Mouse (Mus musculus): Measurements from ENCODE around the gene Prrx2. TPM values are rescaled to one million over a fixed set of nuclear protein-coding genes. Genes with fewer than 3 reads are reported as not detected.

Gene Prrx2
- polyA plus RNA-seq (2014; fragmentation: Illumina TruSeq; extraction: RNeasy Lipid Tissue Mini Kit (QIAGEN cat#74804); ENCODE audit: low read depth, low replicate concordance) = not detected

GRCm38 (mm10) chr2:30834373-30835022 lies at the start of gene Prrx2:
TSS of gene Prrx2 (plus strand) at chr2:30834972.

DNA sequence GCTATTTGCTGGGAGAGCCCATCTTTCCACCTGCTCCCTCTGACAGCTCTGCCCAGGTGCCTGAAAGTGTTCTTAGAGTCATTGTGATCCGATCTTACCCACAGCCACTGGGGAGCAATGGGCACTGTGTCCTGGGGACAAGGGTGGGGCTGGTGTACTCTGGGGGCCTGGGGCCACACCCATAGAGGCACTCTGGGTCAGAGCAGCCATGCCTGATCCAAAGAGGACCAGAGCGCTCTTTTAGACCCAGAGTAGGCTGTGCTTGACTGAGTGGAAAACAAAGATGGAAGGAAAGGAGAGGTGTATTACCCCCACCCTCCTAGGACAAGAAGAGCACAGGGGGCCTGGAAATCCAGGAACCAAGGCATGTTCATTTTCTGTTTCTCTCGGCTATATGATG lies 31.2 kb upstream of the Prrx2 start, which contains the start of gene 1700001O22Rik:
TSS of gene 1700001O22Rik (minus strand) at position 58 of the 400 bp plus-strand sequence.

GRCm38 (mm10) chr2:30807648-30808295 lies 27.0 kb upstream of the Prrx2 start, which contains the start of gene Ntmt1:
TSS of gene Ntmt1 (plus strand) at chr2:30807826.

DNA sequence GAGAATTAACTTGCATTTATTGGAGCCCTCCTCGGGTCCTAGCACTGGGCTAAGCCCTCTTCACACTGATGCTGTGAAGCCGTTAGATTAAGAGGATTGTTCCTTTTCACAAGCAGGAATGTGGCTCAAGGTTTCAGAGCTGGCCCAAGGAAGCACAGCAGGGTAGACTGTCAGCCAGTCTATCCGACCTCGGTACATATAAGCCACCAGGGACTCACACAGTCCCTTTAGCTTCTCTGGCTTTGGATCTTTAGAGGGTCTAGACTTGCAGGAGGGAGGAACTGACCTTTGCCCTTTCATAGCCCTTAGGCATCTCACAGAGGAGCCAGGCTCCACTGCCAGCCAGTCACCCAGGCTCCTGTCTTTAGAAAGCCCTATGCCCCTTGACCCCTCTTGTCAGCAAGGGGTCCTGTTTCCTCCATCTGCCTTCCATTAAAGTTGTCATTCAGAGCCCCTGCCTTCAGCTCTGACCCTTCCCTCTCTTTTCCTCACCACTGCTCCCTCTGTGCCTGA lies 4.4 kb upstream of the Prrx2 start, which contains the start of gene Asb6:
TSS of gene Asb6 (minus strand) at position 51 of the 513 bp plus-strand sequence.

GRCm38 (mm10) chr2:30929483-30930045 lies 94.8 kb downstream of the Prrx2 start, which contains the start of gene Ptges:
TSS of gene Ptges (minus strand) at chr2:30929863.

Other genes with a start within 250 kb of the Prrx2 start
- 0.38 TPM for gene Cstad, start 239.9 kb upstream of the Prrx2 start, polyA plus RNA-seq (2014; fragmentation: Illumina TruSeq; extraction: RNeasy Lipid Tissue Mini Kit (QIAGEN cat#74804); ENCODE audit: low read depth, low replicate concordance)
- 38.4 TPM for gene 1700001O22Rik, start 31.3 kb upstream of the Prrx2 start, polyA plus RNA-seq (2014; fragmentation: Illumina TruSeq; extraction: RNeasy Lipid Tissue Mini Kit (QIAGEN cat#74804); ENCODE audit: low read depth, low replicate concordance)
- gene Ntmt1, start 27.1 kb upstream of the Prrx2 start, polyA plus RNA-seq (2014; fragmentation: Illumina TruSeq; extraction: RNeasy Lipid Tissue Mini Kit (QIAGEN cat#74804); ENCODE audit: low read depth, low replicate concordance) = 2.3 TPM
- gene Asb6, start 4.6 kb upstream of the Prrx2 start, polyA plus RNA-seq (2014; fragmentation: Illumina TruSeq; extraction: RNeasy Lipid Tissue Mini Kit (QIAGEN cat#74804); ENCODE audit: low read depth, low replicate concordance) = 0.38 TPM
- 0.67 TPM for gene Ptges, start 94.9 kb downstream of the Prrx2 start, polyA plus RNA-seq (2014; fragmentation: Illumina TruSeq; extraction: RNeasy Lipid Tissue Mini Kit (QIAGEN cat#74804); ENCODE audit: low read depth, low replicate concordance)
- gene Tor1b, start 118.0 kb downstream of the Prrx2 start, polyA plus RNA-seq (2014; fragmentation: Illumina TruSeq; extraction: RNeasy Lipid Tissue Mini Kit (QIAGEN cat#74804); ENCODE audit: low read depth, low replicate concordance) = 9.0 TPM
- 2.7 TPM for gene Tor1a, start 133.0 kb downstream of the Prrx2 start, polyA plus RNA-seq (2014; fragmentation: Illumina TruSeq; extraction: RNeasy Lipid Tissue Mini Kit (QIAGEN cat#74804); ENCODE audit: low read depth, low replicate concordance)
- gene BC005624, start 147.2 kb downstream of the Prrx2 start, polyA plus RNA-seq (2014; fragmentation: Illumina TruSeq; extraction: RNeasy Lipid Tissue Mini Kit (QIAGEN cat#74804); ENCODE audit: low read depth, low replicate concordance) = 12.4 TPM
- 4.7 TPM for gene Usp20, start 147.3 kb downstream of the Prrx2 start, polyA plus RNA-seq (2014; fragmentation: Illumina TruSeq; extraction: RNeasy Lipid Tissue Mini Kit (QIAGEN cat#74804); ENCODE audit: low read depth, low replicate concordance)

Measured in testis, adult 10 weeks (tissue).